Mouse (Mus musculus): ENCODE measurements around the gene E130114P18Rik. TPM values are rescaled to one million over a fixed set of nuclear protein-coding genes. Genes with fewer than 3 reads are reported as not detected.
A peak's percentile ranks its signal among the peaks of the same experiment; 100 is the strongest.

The E130114P18Rik gene
- polyA plus RNA-seq, 1 experiment from 2014 or later: 0.25 TPM

DNA sequence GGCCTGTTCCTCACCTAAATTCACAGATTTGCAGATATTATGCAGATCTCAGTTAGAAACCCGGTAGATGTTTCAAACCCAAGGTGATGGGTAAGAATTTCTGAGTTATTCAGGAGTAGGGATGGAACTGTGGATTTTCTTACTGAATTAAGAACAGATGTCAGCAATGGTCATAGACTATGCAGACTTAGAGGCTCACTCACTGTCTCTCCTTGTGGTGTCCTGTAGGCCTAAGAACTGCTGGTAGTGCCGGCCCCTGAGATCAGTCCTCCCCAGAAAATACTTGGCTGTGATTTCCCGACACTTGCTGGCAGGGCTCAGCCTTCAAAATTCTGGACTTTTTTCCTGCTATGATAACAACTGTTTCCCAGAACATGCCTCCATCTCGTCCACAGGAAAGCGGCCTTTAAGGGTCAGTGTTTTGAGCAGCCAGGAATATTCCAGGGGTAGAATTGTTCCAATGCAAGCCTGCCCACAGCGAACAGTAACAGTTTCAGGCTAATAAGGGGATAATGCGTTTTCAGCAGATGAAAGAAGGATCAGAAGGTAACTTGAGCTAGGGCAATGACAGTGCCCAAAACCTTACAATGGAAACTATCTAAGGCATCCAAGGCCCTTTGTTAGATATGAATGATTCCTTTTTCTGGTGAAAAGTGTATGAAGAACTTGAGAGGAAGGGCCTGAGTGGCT, 113.0 kb downstream of the E130114P18Rik start:
- no peaks in the 10 kb centered on the region for H3K36me3 ChIP-seq
- no peak for ATAC-seq (replicated peaks; ENCODE audit: insufficient number of reproducible peaks, insufficient read depth, low FRiP score, low read depth)
- H3K4me1 ChIP-seq (replicated peaks): 0 out of 2 replicates have a peak, but pooled peaks cover 3% of the 10 kb centered on the region
- WGBS: 44% methylated on average over 7 of the region's 7 CpGs
- no peaks in the 10 kb centered on the region for H3K9me3 ChIP-seq (replicated peaks)
- H3K9ac ChIP-seq: no peak overlapping the region
- no peak overlapping the region for H3K4me3 ChIP-seq
- H3K4me2 ChIP-seq: no peak overlapping the region
- peak overlapping the region; percentile 50 for H3K27ac ChIP-seq
- no peaks in the 10 kb centered on the region for H3K27me3 ChIP-seq

- no peak for ATAC-seq (replicated peaks; ENCODE audit: insufficient number of reproducible peaks, insufficient read depth, low FRiP score, low read depth)
- Histone ChIP-seq H3K9ac (no peak overlapping the region), H3K4me3 (no peak overlapping the region), H3K27ac (no peak overlapping the region), H3K4me1 (replicated peaks) (peaks cover 6% of the 10 kb centered on the region; the same call in 1 of the 2 replicates), H3K27me3 (no peaks in the 10 kb centered on the region), H3K9me3 (replicated peaks) (no peaks in the 10 kb centered on the region), H3K36me3 (no peaks in the 10 kb centered on the region), H3K4me2 (no peak overlapping the region)
- WGBS: 72% methylated on average over 6 of the region's 6 CpGs
Observed at GRCm38 (mm10) chr4:97663922-97664321, 114.0 kb downstream of the E130114P18Rik start.

- H3K9me3 ChIP-seq (replicated peaks): no peaks in the 10 kb centered on the region
- no peak for ATAC-seq (replicated peaks; ENCODE audit: insufficient number of reproducible peaks, insufficient read depth, low FRiP score, low read depth)
- peaks cover 13% of the 10 kb centered on the region; the same call in 1 of the 2 replicates for H3K4me1 ChIP-seq (replicated peaks)
- H3K4me3 ChIP-seq: no peak overlapping the region
- WGBS: 63% methylated on average over 11 of the region's 11 CpGs
- no peak overlapping the region for H3K4me2 ChIP-seq
- no peak overlapping the region for H3K27ac ChIP-seq
- no peaks in the 10 kb centered on the region for H3K36me3 ChIP-seq
- H3K9ac ChIP-seq: no peak overlapping the region
- no peaks in the 10 kb centered on the region for H3K27me3 ChIP-seq
Observed at GRCm38 (mm10) chr4:97662841-97663240, 115.0 kb downstream of the E130114P18Rik start.

DNA sequence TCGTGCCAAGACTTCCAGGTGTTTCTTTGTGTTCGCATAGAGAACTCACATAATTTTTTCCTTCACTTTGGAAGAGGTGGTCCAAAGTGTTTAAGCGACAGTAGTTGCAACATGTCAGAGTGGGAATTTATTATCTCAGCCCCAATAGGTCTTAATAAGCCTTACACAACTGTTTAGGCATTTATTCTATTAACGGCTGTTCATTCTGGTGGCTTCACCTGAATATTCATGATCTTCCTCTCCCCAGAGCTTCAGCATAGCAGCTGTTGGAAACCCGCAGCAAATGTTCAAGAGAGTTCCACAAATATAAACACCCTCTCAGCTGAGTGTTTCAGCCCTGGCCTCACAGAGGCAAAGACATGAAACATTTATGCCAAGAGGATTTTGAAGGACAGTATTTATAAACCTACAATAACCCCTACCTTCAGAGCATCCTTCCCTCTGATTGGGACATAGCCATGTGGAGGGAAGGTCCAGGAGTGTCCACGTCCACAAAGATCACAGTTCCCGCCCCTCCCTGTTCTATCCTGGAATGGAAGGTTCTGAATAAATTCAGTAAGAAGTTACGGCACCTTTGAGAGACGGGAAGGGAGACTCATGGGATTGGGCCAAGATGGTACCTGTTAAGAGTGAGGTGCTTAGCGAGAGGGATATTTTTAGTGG, 116.1 kb downstream of the E130114P18Rik start:
- no peaks in the 10 kb centered on the region for H3K9me3 ChIP-seq (replicated peaks)
- no peaks in the 10 kb centered on the region for H3K27me3 ChIP-seq
- no peak for ATAC-seq (replicated peaks; ENCODE audit: insufficient number of reproducible peaks, insufficient read depth, low FRiP score, low read depth)
- no peak overlapping the region for H3K27ac ChIP-seq
- WGBS: 83% methylated on average over 10 of the region's 10 CpGs
- H3K4me2 ChIP-seq: no peak overlapping the region
- H3K4me3 ChIP-seq: no peak overlapping the region
- H3K4me1 ChIP-seq (replicated peaks): peaks cover 13% of the 10 kb centered on the region; the same call in 1 of the 2 replicates
- no peak overlapping the region for H3K9ac ChIP-seq
- no peaks in the 10 kb centered on the region for H3K36me3 ChIP-seq

GRCm38 (mm10) chr4:97657586-97657985, 120.3 kb downstream of the E130114P18Rik start:
- Histone ChIP-seq H3K4me1 (replicated peaks) (peaks cover 10% of the 10 kb centered on the region; the same call in 1 of the 2 replicates), H3K27me3 (no peaks in the 10 kb centered on the region), H3K4me2 (no peak overlapping the region), H3K9ac (no peak overlapping the region), H3K4me3 (no peak overlapping the region), H3K27ac (no peak overlapping the region), H3K36me3 (no peaks in the 10 kb centered on the region), H3K9me3 (replicated peaks) (no peaks in the 10 kb centered on the region)
- 67% methylated on average over 3 of the region's 3 CpGs for WGBS
- ATAC-seq (replicated peaks; ENCODE audit: insufficient number of reproducible peaks, insufficient read depth, low FRiP score, low read depth): 0 out of 2 replicates have a peak, but pooled peaks have one; percentile 58

GRCm38 (mm10) chr4:97649626-97650015, 128.3 kb downstream of the E130114P18Rik start:
- Histone ChIP-seq H3K4me3 (no peak overlapping the region), H3K9me3 (replicated peaks) (no peaks in the 10 kb centered on the region), H3K4me1 (replicated peaks) (peaks cover 18% of the 10 kb centered on the region), H3K9ac (no peak overlapping the region), H3K27ac (peak overlapping the region; percentile 73), H3K36me3 (no peaks in the 10 kb centered on the region), H3K4me2 (peak overlapping the region; percentile 47), H3K27me3 (no peaks in the 10 kb centered on the region)
- WGBS: 63% methylated on average over 5 of the region's 5 CpGs
- no peak for ATAC-seq (replicated peaks; ENCODE audit: insufficient number of reproducible peaks, insufficient read depth, low FRiP score, low read depth)

DNA sequence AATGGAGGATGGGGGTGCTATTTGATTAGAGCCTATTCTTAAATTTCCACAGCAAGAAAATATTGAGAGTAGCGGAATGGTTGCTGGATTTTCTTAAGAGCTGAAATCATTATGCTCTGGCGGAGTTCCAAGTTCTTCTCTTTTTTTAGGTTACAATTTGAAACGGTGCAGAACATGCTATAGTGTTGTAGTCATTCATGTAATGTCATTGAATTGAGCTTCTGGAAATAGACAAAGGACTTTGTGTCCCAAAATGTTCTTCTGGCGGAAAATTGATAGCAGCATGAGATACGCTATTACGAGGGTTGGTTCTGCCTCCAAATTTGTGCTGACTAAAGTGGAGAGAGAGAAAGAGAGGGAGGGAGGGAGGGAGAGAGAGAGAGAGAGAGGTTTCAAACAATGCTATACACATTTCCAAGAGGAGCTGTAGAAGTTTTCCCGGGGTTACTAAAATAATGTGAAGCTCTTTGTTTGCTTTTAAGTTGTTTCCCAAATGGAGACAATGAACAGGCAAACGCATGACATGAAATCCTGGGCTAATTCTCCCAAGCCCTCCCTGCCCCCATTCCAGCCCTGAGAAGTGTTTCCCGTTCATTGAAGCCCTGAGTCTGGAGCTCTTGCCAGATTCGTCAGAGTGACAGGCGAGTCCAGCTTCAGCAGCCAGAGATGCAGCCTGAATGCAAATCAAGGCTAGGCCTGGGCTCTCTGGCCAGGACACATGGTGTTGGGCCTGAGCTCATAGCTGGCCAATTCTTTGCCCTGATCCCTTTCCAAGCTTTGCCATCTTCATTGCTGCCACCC, 128.9 kb downstream of the E130114P18Rik start:
- Histone ChIP-seq H3K36me3 (no peaks in the 10 kb centered on the region), H3K27me3 (no peaks in the 10 kb centered on the region), H3K27ac (peak overlapping the region; percentile 73), H3K4me1 (replicated peaks) (peaks cover 18% of the 10 kb centered on the region), H3K9ac (no peak overlapping the region), H3K4me2 (peak overlapping the region; percentile 47), H3K4me3 (0 out of 2 replicates have a peak overlapping the region, but pooled peaks have one; percentile 4), H3K9me3 (replicated peaks) (no peaks in the 10 kb centered on the region)
- 19% methylated on average over 11 of the region's 11 CpGs for WGBS
- peak; percentile 70; the same call in 1 of the 2 replicates for ATAC-seq (replicated peaks; ENCODE audit: insufficient number of reproducible peaks, insufficient read depth, low FRiP score, low read depth)

DNA sequence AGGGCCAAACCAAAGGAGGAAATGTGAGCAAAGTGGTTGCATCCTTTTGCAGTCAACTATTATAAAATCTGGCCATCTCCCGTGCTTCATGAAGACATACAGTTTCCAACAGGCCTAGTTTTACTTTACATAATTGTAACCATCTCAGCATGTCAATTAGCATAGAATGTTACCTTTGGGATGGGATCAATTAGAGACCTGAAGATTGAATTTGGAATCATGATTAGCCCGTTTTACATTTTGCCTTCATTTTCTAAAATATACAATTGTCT, 129.5 kb downstream of the E130114P18Rik start:
- Histone ChIP-seq H3K4me1 (replicated peaks) (peaks cover 18% of the 10 kb centered on the region), H3K36me3 (no peaks in the 10 kb centered on the region), H3K9ac (no peak overlapping the region), H3K4me2 (no peak overlapping the region), H3K27me3 (no peaks in the 10 kb centered on the region), H3K4me3 (no peak overlapping the region), H3K9me3 (replicated peaks) (no peaks in the 10 kb centered on the region), H3K27ac (no peak overlapping the region)
- ATAC-seq (replicated peaks; ENCODE audit: insufficient number of reproducible peaks, insufficient read depth, low FRiP score, low read depth): no peak
- 82% methylated on average over 2 of the region's 2 CpGs for WGBS

GRCm38 (mm10) chr4:97647700-97648435, 130.0 kb downstream of the E130114P18Rik start:
- Histone ChIP-seq H3K27ac (no peak overlapping the region), H3K36me3 (no peaks in the 10 kb centered on the region), H3K4me2 (no peak overlapping the region), H3K9ac (no peak overlapping the region), H3K4me1 (replicated peaks) (peaks cover 18% of the 10 kb centered on the region), H3K9me3 (replicated peaks) (no peaks in the 10 kb centered on the region), H3K4me3 (no peak overlapping the region), H3K27me3 (no peaks in the 10 kb centered on the region)
- ATAC-seq (replicated peaks; ENCODE audit: insufficient number of reproducible peaks, insufficient read depth, low FRiP score, low read depth): no peak
- 70% methylated on average over 15 of the region's 15 CpGs for WGBS

DNA sequence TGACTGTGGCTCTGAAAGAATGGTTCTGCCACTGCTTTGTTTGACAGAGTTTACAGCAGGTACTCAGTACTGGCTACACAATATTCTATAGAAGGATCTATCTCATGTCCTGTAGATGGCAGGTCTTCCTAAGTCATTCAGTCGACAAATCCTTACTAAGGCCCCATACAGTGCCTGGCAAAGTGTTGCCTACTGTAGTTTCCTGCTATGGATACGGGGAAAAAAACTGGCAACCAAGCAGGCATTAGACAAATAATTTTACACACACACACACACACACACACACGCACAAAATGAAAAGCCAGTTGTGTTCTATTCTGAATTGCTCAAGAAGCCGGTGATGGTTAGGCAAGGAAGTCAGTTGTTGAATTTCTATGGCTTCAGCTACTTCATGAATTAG, 130.6 kb downstream of the E130114P18Rik start:
- Histone ChIP-seq H3K9me3 (replicated peaks) (no peaks in the 10 kb centered on the region), H3K4me2 (no peak overlapping the region), H3K4me3 (no peak overlapping the region), H3K36me3 (no peaks in the 10 kb centered on the region), H3K9ac (no peak overlapping the region), H3K27ac (no peak overlapping the region), H3K4me1 (replicated peaks) (peaks cover 18% of the 10 kb centered on the region), H3K27me3 (no peaks in the 10 kb centered on the region)
- ATAC-seq (replicated peaks; ENCODE audit: insufficient number of reproducible peaks, insufficient read depth, low FRiP score, low read depth): no peak
- WGBS: 87% methylated on average over 4 of the region's 4 CpGs

- Histone ChIP-seq H3K4me3 (no peak overlapping the region), H3K4me1 (replicated peaks) (peaks cover 4% of the 10 kb centered on the region), H3K36me3 (no peaks in the 10 kb centered on the region), H3K27me3 (no peaks in the 10 kb centered on the region), H3K9me3 (replicated peaks) (no peaks in the 10 kb centered on the region), H3K27ac (no peak overlapping the region), H3K4me2 (no peak overlapping the region), H3K9ac (no peak overlapping the region)
- WGBS: 23% methylated on average over 3 of the region's 3 CpGs
- ATAC-seq (replicated peaks; ENCODE audit: insufficient number of reproducible peaks, insufficient read depth, low FRiP score, low read depth): no peak
Observed at GRCm38 (mm10) chr4:97640385-97640784, 137.5 kb downstream of the E130114P18Rik start.

Data from heart, embryonic 15.5 days (tissue).